Mouse (Mus musculus) forebrain, embryonic 14.5 days (tissue): ENCODE measurements at regions not wholly inside any gene's neighbourhood (a gene's known extent, or its start where the extent isn't known, plus 50 kb on each side); places are given as distances from the start of the nearest gene placed in this dataset.
A peak's percentile ranks its signal among the peaks of the same experiment; 100 is the strongest.

ENCODE experiments used
- ATAC-seq: fragments of 200-750 bp; cut with Nextera tagmentation; 2 replicates; pipeline ENCODE4 v1.8.0; 2017; ENCODE audit warnings: mild to moderate bottlenecking, moderate library complexity
- DNase-seq: peaks from one replicate; pipeline ENCODE4 v3.0.0-alpha.2; 2015; ENCODE audit warnings: low spot score
- H3K27ac ChIP-seq: fragments of 300-500 bp; sonication (generic); 2 replicates; pipeline ENCODE4 v1.5.1; 2014; ENCODE audit warnings: low read depth, mild to moderate bottlenecking, control low read depth, low read length, moderate library complexity
- H3K27me3 ChIP-seq: fragments of 300-500 bp; sonication (generic); replicated peaks from 2 replicates; pipeline ENCODE4 v1.6.1; 2014; ENCODE audit warnings: low read length, control low read depth, mixed read lengths; ENCODE audit not compliant: control insufficient read depth, insufficient read depth
- H3K36me3 ChIP-seq: fragments of 300-500 bp; sonication (generic); 2 replicates; pipeline ENCODE4 v1.6.1; 2014; ENCODE audit warnings: low read length, control low read depth; ENCODE audit not compliant: control insufficient read depth, insufficient read depth
- H3K4me1 ChIP-seq: fragments of 300-500 bp; sonication (generic); 2 replicates; pipeline ENCODE4 v1.6.1; 2014; ENCODE audit warnings: antibody characterized with exemption, low read length, control low read depth; ENCODE audit not compliant: control insufficient read depth, insufficient read depth
- H3K4me2 ChIP-seq: fragments of 300-500 bp; sonication (generic); 2 replicates; pipeline ENCODE4 v1.6.1; 2014; ENCODE audit warnings: mild to moderate bottlenecking, control low read depth, low read length
- H3K4me3 ChIP-seq: fragments of 300-500 bp; sonication (generic); 2 replicates; pipeline ENCODE4 v1.5.1; 2014; ENCODE audit warnings: low read depth, low read length, control low read depth
- H3K9ac ChIP-seq: fragments of 300-500 bp; sonication (generic); 2 replicates; pipeline ENCODE4 v1.6.1; 2014; ENCODE audit warnings: mild to moderate bottlenecking, low read length, control low read depth, moderate library complexity
- H3K9me3 ChIP-seq: fragments of 300-500 bp; sonication (generic); replicated peaks from 2 replicates; pipeline ENCODE4 v1.6.1; 2016; ENCODE audit warnings: low read length, control low read depth, mixed read lengths; ENCODE audit not compliant: control insufficient read depth
- WGBS: fragments of 180-500 bp; shearing (Covaris S2); extraction: QIAGEN DNeasy Blood & Tissue Kit; methylation state at CpG from one replicate; pipeline ENCODE4 v1.1.7; 2014; 5-methylcytosine and 5-hydroxymethylcytosine counted together

DNA sequence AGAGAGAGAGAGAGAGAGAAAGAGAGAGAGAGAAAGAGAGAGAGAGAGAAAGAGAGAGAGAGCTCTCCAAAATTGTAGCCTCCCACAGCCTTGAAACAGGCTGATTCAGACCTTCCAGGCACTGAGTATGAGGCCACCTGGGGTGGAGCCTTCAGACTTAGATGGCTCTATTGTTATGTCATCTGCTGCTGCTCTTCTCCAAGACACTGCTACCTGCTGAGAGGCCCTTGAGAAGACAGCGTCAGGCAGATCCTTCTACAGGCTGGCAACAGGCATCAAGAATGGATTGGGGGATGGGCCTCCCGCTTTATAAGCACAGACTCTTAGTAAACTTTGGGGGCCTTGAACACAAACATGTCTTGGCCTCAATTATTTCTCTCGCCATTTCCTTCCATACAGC lies 1340.9 kb upstream of the Adgrl3 start:
- H3K4me2 ChIP-seq, result no peak overlapping the region
- no peak overlapping the region for H3K4me3 ChIP-seq
- H3K27ac ChIP-seq, result no peak overlapping the region
- no peaks in the 10 kb centered on the region for H3K27me3 ChIP-seq
- no peak overlapping the region for H3K9ac ChIP-seq
- ATAC-seq (no peak), DNase-seq (no peak)
- no peaks in the 10 kb centered on the region for H3K9me3 ChIP-seq
- WGBS, result 10% methylated on average over 3 of the region's 3 CpGs
- no peaks in the 10 kb centered on the region for H3K4me1 ChIP-seq
- no peaks in the 10 kb centered on the region for H3K36me3 ChIP-seq

DNA sequence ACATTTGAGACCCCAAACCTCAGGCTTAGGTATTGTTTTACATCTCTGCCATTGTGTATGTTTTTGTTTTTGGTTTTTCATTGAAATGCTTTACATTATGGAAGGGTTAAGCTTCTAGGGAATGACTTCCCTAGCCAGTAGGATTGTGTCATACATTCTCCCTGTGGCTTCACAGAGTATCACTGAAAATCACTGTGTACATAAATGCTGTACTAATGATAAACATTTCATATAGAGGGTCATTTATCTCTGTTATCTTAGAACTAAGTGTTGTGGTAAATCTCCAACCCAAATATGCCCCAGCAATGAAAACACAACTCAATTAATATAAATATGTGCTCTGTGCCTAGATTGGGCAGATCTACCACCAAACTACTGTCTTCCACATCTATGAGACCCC lies 1339.6 kb upstream of the Adgrl3 start:
- no peak for DNase-seq
- no peak overlapping the region for H3K4me2 ChIP-seq
- no peak overlapping the region for H3K27ac ChIP-seq

DNA sequence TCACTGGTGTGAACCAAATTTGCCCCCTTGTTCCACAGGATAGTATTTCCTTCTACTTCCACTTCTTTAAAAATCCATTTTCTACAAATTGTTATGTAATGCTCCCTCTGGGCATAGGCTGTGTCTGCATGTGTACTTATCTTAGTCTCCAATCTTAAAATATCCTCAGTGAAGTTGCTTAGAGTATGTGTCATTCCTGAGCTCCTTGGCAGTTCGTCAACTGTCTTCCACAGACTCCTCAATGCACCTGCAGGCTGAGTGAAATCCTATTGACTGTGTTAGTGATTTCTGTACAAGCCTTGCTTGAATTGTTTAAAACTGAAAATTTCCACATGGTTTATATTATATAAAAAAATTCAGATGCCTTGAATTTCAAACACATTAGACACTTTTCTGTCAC lies 1313.3 kb upstream of the Adgrl3 start:
- no peak overlapping the region for H3K4me2 ChIP-seq
- H3K4me1 ChIP-seq, result no peaks in the 10 kb centered on the region
- H3K27ac ChIP-seq, result no peak overlapping the region
- H3K27me3 ChIP-seq, result no peaks in the 10 kb centered on the region
- no peak overlapping the region for H3K9ac ChIP-seq
- no peak overlapping the region for H3K4me3 ChIP-seq
- ATAC-seq, result no peak
- H3K36me3 ChIP-seq, result no peaks in the 10 kb centered on the region
- 78% methylated on average over 1 of the region's 1 CpGs for WGBS
- no peak for DNase-seq
- no peaks in the 10 kb centered on the region for H3K9me3 ChIP-seq

More for the DNA sequence above, 1339.6 kb upstream of the Adgrl3 start:
- H3K9me3 ChIP-seq, result no peaks in the 10 kb centered on the region
- no peaks in the 10 kb centered on the region for H3K36me3 ChIP-seq
- ATAC-seq, result no peak
- H3K27me3 ChIP-seq, result no peaks in the 10 kb centered on the region
- no peak overlapping the region for H3K9ac ChIP-seq
- no peak overlapping the region for H3K4me3 ChIP-seq
- H3K4me1 ChIP-seq, result no peaks in the 10 kb centered on the region

DNA sequence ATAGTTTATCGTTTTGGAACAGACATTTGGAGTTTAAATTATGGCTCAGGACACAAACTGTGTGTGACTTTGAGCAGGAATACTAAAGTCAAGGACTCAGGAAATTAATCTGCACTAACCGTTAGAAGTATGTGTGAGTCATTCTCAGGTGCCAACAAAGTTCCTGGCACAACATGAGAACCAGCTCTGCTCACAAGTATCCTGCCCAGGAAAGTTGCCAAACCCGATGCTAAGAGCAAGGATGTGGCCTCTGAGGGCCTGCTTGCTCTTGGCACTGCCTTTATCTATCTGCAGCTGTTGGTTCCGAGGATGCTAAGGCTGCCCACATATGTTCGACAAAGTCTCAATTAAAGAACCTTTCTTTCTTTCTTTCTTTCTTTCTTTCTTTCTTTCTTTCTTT lies 1285.1 kb upstream of the Adgrl3 start:
- Histone ChIP-seq H3K4me2 (no peak overlapping the region), H3K4me3 (no peak overlapping the region), H3K36me3 (no peaks in the 10 kb centered on the region), H3K9ac (no peak overlapping the region), H3K4me1 (no peaks in the 10 kb centered on the region), H3K27ac (no peak overlapping the region), H3K9me3 (no peaks in the 10 kb centered on the region), H3K27me3 (no peaks in the 10 kb centered on the region)
- ATAC-seq (no peak), DNase-seq (peak; percentile 59)
- WGBS, result 60% methylated on average over 5 of the region's 5 CpGs

DNA sequence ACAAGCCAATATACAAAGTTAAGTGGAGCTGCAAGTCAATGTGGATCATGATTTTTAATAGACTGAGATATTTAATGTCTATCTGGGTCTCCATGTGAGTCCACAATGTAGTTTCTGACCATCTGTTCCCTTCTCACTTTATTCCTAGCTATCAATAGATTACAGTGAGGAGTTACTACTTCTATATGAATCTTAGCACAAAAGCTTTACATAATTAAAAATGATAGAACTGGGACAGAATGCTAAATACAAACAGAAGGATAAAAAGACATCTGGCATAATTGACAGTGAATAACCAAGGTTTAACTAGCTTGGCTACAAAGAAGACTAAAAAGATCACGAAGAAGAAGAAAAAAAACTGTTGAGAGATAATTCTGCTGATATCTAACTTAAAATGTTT lies 1235.5 kb upstream of the Adgrl3 start:
- Histone ChIP-seq H3K9ac (no peak overlapping the region), H3K27me3 (no peaks in the 10 kb centered on the region), H3K4me3 (no peak overlapping the region), H3K27ac (no peak overlapping the region), H3K4me1 (no peaks in the 10 kb centered on the region), H3K36me3 (no peaks in the 10 kb centered on the region), H3K4me2 (no peak overlapping the region), H3K9me3 (no peaks in the 10 kb centered on the region)
- DNase-seq, result peak; percentile 30
- ATAC-seq, result peak; percentile 20; the same call in 1 of the 2 replicates
- WGBS, result 59% methylated on average over 1 of the region's 1 CpGs

DNA sequence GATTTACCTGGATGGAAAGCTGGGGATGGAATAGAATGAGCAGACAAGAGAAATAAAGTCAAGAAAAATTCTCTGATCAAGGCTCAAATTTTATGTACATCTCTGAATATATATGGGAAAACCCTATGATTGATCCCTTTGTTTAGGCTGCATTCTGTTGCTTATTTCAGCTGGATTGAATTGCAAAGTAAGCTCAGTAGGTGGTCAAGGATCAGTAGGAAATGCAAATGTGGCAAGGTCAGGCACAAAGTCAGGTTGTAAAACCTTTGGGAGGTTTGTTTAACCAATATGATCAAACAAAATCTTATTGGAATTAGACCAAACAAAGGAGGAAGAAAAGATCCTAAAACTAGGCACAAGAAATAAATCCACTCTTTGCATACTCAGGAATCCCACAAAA lies 1193.4 kb upstream of the Adgrl3 start:
- H3K4me2 ChIP-seq, result no peak overlapping the region
- ATAC-seq (no peak), DNase-seq (no peak)
- H3K36me3 ChIP-seq, result no peaks in the 10 kb centered on the region
- H3K4me1 ChIP-seq, result no peaks in the 10 kb centered on the region
- H3K27ac ChIP-seq, result no peak overlapping the region
- no peaks in the 10 kb centered on the region for H3K27me3 ChIP-seq
- no peak overlapping the region for H3K4me3 ChIP-seq
- H3K9ac ChIP-seq, result no peak overlapping the region
- peaks cover 8% of the 10 kb centered on the region; the same call in 1 of the 2 replicates for H3K9me3 ChIP-seq

DNA sequence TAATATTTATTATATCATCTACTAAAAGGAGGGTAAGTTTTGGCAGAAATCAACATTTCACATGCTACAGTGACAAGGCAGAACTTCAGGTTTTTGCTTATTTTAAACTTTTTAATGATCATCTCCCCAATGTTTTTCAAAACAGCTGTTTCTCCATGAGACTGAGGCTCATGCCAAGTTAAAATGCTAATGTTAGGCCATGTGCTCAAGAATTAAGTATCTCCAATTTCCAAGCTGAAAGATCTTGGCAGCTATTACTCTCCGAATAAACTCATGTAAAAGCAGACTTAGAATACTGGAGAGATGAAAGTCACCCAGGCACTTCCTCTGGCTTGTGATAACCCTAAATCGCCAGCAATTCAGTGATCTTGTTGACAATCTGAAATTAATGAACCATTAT lies 1173.5 kb upstream of the Adgrl3 start:
- peak; percentile 50; the same call in 1 of the 2 replicates for ATAC-seq
- peak; percentile 72 for DNase-seq

DNA sequence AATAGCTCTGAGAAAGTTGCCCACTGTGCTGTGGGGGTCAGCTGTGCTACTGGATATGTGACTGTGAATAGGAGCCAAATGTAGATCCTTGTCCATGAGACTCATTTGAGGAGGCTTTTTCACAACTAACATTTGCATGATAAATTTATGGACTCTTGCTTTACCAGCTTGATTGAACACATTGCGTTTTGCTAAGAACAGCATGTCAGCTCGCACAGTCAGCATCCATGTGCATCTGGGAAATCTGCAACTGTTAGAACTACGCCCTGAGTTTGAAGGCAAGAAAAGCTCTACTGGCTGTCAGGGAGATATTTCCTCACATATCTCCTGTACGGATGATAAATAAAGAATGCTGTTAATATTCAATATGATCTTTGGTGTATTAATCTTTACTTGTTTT lies 1164.1 kb upstream of the Adgrl3 start:
- 85% methylated on average over 4 of the region's 4 CpGs for WGBS
- no peak for ATAC-seq
- H3K4me1 ChIP-seq, result no peaks in the 10 kb centered on the region
- no peaks in the 10 kb centered on the region for H3K9me3 ChIP-seq
- H3K27me3 ChIP-seq, result no peaks in the 10 kb centered on the region
- H3K36me3 ChIP-seq, result no peaks in the 10 kb centered on the region
- H3K4me3 ChIP-seq, result no peak overlapping the region
- H3K4me2 ChIP-seq, result no peak overlapping the region
- H3K27ac ChIP-seq, result no peak overlapping the region
- peak; percentile 46 for DNase-seq
- no peak overlapping the region for H3K9ac ChIP-seq

More for the DNA sequence above, 1173.5 kb upstream of the Adgrl3 start:
- Histone ChIP-seq H3K27ac (no peak overlapping the region), H3K9ac (no peak overlapping the region), H3K36me3 (no peaks in the 10 kb centered on the region), H3K4me3 (no peak overlapping the region), H3K4me1 (no peaks in the 10 kb centered on the region), H3K27me3 (no peaks in the 10 kb centered on the region), H3K4me2 (no peak overlapping the region), H3K9me3 (no peaks in the 10 kb centered on the region)
- WGBS, result 71% methylated on average over 2 of the region's 2 CpGs

DNA sequence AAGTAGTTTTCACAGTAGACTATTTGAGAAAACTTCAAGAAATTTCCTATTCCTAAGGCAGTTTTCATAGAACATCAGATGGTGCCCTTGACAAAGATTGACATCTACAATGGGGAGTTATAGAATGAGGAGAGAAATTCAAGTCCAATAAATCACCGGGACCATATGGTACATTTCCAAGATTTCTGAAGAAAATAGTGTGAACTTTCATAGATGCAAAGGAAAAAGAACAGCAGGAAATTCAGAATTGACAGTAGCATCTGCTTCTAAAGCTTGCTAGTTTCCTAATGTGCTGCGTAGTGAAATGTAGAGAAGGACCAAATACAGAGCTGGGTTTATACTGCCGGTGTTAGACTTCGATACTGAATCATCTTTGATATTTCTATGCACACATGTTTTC lies 1119.2 kb upstream of the Adgrl3 start:
- Histone ChIP-seq H3K27me3 (no peaks in the 10 kb centered on the region), H3K36me3 (no peaks in the 10 kb centered on the region), H3K9me3 (no peaks in the 10 kb centered on the region), H3K4me2 (no peak overlapping the region), H3K4me3 (no peak overlapping the region), H3K4me1 (no peaks in the 10 kb centered on the region), H3K27ac (no peak overlapping the region), H3K9ac (no peak overlapping the region)
- DNase-seq (peak; percentile 77), ATAC-seq (peak; percentile 63)
- WGBS, result 79% methylated on average over 4 of the region's 4 CpGs
